In the genomic region with DNA sequence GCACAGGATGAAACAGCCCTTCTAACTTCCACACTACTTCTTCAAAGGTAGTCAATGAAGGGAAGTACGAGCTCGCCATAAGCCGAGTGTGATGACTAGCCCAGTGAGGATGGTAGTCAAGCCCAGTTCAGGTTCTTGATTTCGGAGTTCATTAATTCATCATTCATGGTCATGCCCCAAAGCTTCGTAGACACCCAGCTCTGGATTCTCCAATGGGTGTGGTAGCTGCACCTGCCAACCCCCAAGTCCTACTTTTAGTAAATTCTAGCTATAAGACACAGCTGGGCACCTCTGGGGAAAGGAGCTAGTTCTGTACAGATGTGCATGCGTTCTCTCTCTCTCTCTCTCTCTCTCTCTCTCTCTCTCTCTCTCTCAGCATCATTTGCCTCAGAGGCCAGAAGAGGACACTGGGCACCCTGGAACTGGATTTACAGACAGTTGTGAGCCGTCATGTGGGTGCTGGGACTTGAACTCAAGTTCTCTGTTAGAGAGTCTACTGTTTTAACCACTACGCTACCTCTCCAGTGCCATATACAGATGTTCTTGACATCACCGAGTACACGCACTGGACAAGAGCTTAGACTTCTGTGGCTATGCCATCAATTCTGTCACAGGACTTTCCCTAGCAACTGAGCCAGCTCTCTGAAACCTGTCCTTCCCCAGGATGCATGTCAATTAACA, we compare ENCODE assay signal across 21 mouse cellular contexts.
DNase-seq lines count a peak whose midpoint lies in the region; ATAC-seq and TF ChIP-seq lines count a peak whose summit lies in the region.
"Had no signal": no experiment of that assay in that cellular context is flagged by ENCODE, and none has a peak within 500 bp of the region (broad histone marks: within the 10 kb centered on the region; RNA-seq: fewer than 3 reads in every experiment).

No protein-coding gene starts in this region.

- H3K4me3 ChIP-seq in heart, embryonic 11.5 days (ENCODE audit: low read depth, low read length): no peak overlapping the region
- H3K4me3 ChIP-seq in heart, embryonic 16.5 days (ENCODE audit: low read length): no peak overlapping the region
- no peak overlapping the region for H3K4me3 ChIP-seq in heart, embryonic 12.5 days
- no peak overlapping the region; the same call in 1 of the 2 replicates for H3K4me3 ChIP-seq in bone marrow macrophage, adult 2 months (ENCODE audit: insufficient read depth, low read length)
- H3K4me3 ChIP-seq in small intestine, adult 2 months (ENCODE audit: low read depth, low read length): no peak overlapping the region
- H3K4me3 ChIP-seq: embryonic facial prominence, embryonic 12.5 days; forebrain, embryonic 15.5 days; hindbrain, embryonic 10.5 days had no signal

- no peak for ATAC-seq in heart, embryonic 11.5 days (replicated peaks; ENCODE audit: insufficient number of reproducible peaks, low FRiP score, low TSS enrichment)
- no peak for ATAC-seq in heart, embryonic 16.5 days (replicated peaks; ENCODE audit: extremely low read depth, insufficient read depth, low FRiP score)
- ATAC-seq in heart, embryonic 12.5 days (ENCODE audit: insufficient number of reproducible peaks, low FRiP score): no peak
- ATAC-seq: forebrain, embryonic 15.5 days had no signal

- no peaks in the 10 kb centered on the region for H3K9me3 ChIP-seq in heart, embryonic 11.5 days (replicated peaks; ENCODE audit: control insufficient read depth, low read length)
- no peaks in the 10 kb centered on the region for H3K9me3 ChIP-seq in heart, embryonic 16.5 days (replicated peaks; ENCODE audit: control insufficient read depth, low read length)
- no peaks in the 10 kb centered on the region for H3K9me3 ChIP-seq in heart, embryonic 12.5 days (replicated peaks)
- H3K9me3 ChIP-seq: embryonic facial prominence, embryonic 12.5 days; forebrain, embryonic 15.5 days; G1E; hindbrain, embryonic 10.5 days had no signal

- no peak for TF ChIP-seq CTCF in bone marrow macrophage, adult 2 months (IDR thresholded peaks at IDR 0.05; ENCODE audit: low read depth, low read length)
- TF ChIP-seq CTCF in small intestine, adult 2 months (IDR thresholded peaks at IDR 0.05; ENCODE audit: extremely low read depth, insufficient read length, insufficient replicate concordance, low read depth, low read length): no peak

- 85% methylated on average over 10 of the region's 10 CpGs for WGBS in heart, embryonic 11.5 days (ENCODE audit: insufficient replicate concordance)
- 91% methylated on average over 10 of the region's 10 CpGs for WGBS in heart, embryonic 16.5 days
- 85% methylated on average over 10 of the region's 10 CpGs for WGBS in heart, embryonic 12.5 days
- 88% methylated on average over 10 of the region's 10 CpGs for WGBS in small intestine, adult 2 months

- H3K36me3 ChIP-seq in heart, embryonic 11.5 days (ENCODE audit: control insufficient read depth, insufficient read depth, low read length): no peaks in the 10 kb centered on the region
- H3K36me3 ChIP-seq in heart, embryonic 16.5 days (ENCODE audit: control insufficient read depth, insufficient read depth): no peaks in the 10 kb centered on the region
- no peaks in the 10 kb centered on the region for H3K36me3 ChIP-seq in heart, embryonic 12.5 days
- no peaks in the 10 kb centered on the region for H3K36me3 ChIP-seq in small intestine, adult 2 months (ENCODE audit: control insufficient read depth, insufficient read depth, low read length)
- H3K36me3 ChIP-seq: embryonic facial prominence, embryonic 12.5 days; forebrain, embryonic 15.5 days; hindbrain, embryonic 10.5 days had no signal

- no peaks in the 10 kb centered on the region for H3K27me3 ChIP-seq in heart, embryonic 11.5 days (ENCODE audit: control insufficient read depth, insufficient read depth, low read length)
- H3K27me3 ChIP-seq in heart, embryonic 16.5 days (ENCODE audit: control insufficient read depth, insufficient read depth, low read length): no peaks in the 10 kb centered on the region
- H3K27me3 ChIP-seq in heart, embryonic 12.5 days (replicated peaks): no peaks in the 10 kb centered on the region
- H3K27me3 ChIP-seq in small intestine, adult 2 months (ENCODE audit: control insufficient read depth, insufficient read depth, low read length): no peaks in the 10 kb centered on the region
- H3K27me3 ChIP-seq: embryonic facial prominence, embryonic 12.5 days; forebrain, embryonic 15.5 days had no signal

- no peak overlapping the region for H3K27ac ChIP-seq in heart, embryonic 11.5 days (ENCODE audit: low read depth, low read length)
- no peak overlapping the region; the same call in 1 of the 2 replicates for H3K27ac ChIP-seq in heart, embryonic 16.5 days (ENCODE audit: low read length)
- H3K27ac ChIP-seq in heart, embryonic 12.5 days (ENCODE audit: poor library complexity, severe bottlenecking): no peak overlapping the region
- H3K27ac ChIP-seq in bone marrow macrophage, adult 2 months (ENCODE audit: insufficient read depth, low read depth, low read length): peak overlapping the region; percentile 83
- peak overlapping the region; percentile 9 for H3K27ac ChIP-seq in small intestine, adult 2 months (ENCODE audit: insufficient read depth, low read depth, low read length)
- H3K27ac ChIP-seq: embryonic facial prominence, embryonic 12.5 days; forebrain, embryonic 15.5 days; hindbrain, embryonic 10.5 days; hindbrain, embryonic 14.5 days had no signal

- H3K4me1 ChIP-seq in heart, embryonic 11.5 days (ENCODE audit: control insufficient read depth, insufficient read depth, low read length): peaks cover 51% of the 10 kb centered on the region
- peaks cover 51% of the 10 kb centered on the region for H3K4me1 ChIP-seq in heart, embryonic 16.5 days (ENCODE audit: control insufficient read depth, insufficient read depth, low read length)
- H3K4me1 ChIP-seq in heart, embryonic 12.5 days (replicated peaks): peaks cover 72% of the 10 kb centered on the region
- peaks cover 79% of the 10 kb centered on the region for H3K4me1 ChIP-seq in bone marrow macrophage, adult 2 months (ENCODE audit: control insufficient read depth, insufficient read depth, low read length)
- H3K4me1 ChIP-seq in small intestine, adult 2 months (ENCODE audit: control insufficient read depth, insufficient read depth, insufficient read length, low read length): peaks cover 36% of the 10 kb centered on the region; the same call in 1 of the 2 replicates

- no peak for TF ChIP-seq POLR2A in bone marrow macrophage, adult 2 months (IDR thresholded peaks at IDR 0.05; ENCODE audit: borderline replicate concordance, low read depth, low read length)
- no peak for TF ChIP-seq POLR2A in small intestine, adult 2 months (IDR thresholded peaks at IDR 0.05; ENCODE audit: low read depth, low read length)

- no peak overlapping the region for H3K4me2 ChIP-seq in heart, embryonic 11.5 days
- peak overlapping the region; percentile 1; the same call in 1 of the 2 replicates for H3K4me2 ChIP-seq in heart, embryonic 16.5 days (ENCODE audit: low read depth, low read length)
- no peak overlapping the region for H3K4me2 ChIP-seq in heart, embryonic 12.5 days
- H3K4me2 ChIP-seq: embryonic facial prominence, embryonic 12.5 days; forebrain, embryonic 15.5 days; hindbrain, embryonic 14.5 days had no signal

- no peak overlapping the region for H3K9ac ChIP-seq in heart, embryonic 11.5 days (ENCODE audit: low read depth, low read length)
- no peak overlapping the region for H3K9ac ChIP-seq in heart, embryonic 16.5 days (ENCODE audit: low read length)
- no peak overlapping the region for H3K9ac ChIP-seq in heart, embryonic 12.5 days
- H3K9ac ChIP-seq: embryonic facial prominence, embryonic 12.5 days; forebrain, embryonic 15.5 days; hindbrain, embryonic 14.5 days had no signal

- DNase-seq in heart, adult 11 months: peak; percentile 87
- no peak for DNase-seq in retina, postnatal 1 day
- no peak for DNase-seq in gastrocnemius, postnatal 25 days
- DNase-seq: adrenal gland, adult 8-10 months; adrenal gland, postnatal 36 days; cerebellum, adult 11-12 months; cerebellum, adult 9-10 months; cerebellum, postnatal 25 days; gastrocnemius, postnatal 10 days; heart, postnatal 14 days; kidney, adult 2 months had no signal

Comparison
In these comparisons a context has a peak if more than half of its experiments do, and no peak if none do; other contexts are left out.
1. H3K27ac ChIP-seq: peak in bone marrow macrophage, adult 2 months (single experiment) and small intestine, adult 2 months (single experiment); none in heart, embryonic 11.5 days (single experiment), heart, embryonic 16.5 days (single experiment) and heart, embryonic 12.5 days (single experiment).